Mouse (Mus musculus): ENCODE results near the gene Dhtkd1. TPM values are rescaled to one million over a fixed set of nuclear protein-coding genes. Genes with fewer than 3 reads are reported as not detected.
"Not testable (repeated sequence)": the region's sequence is repeated elsewhere in the genome, so short reads cannot be mapped to it uniquely, and the experiment has no call there.

Dhtkd1 gene
- 12.0 and 28.1 TPM in 2 replicates for total RNA-seq (2012; rRNA removed)

- TF ChIP-seq HCFC1 (IDR thresholded peaks at IDR 0.05; ENCODE audit: borderline replicate concordance, insufficient read depth, low read length) = no peak
- TF ChIP-seq ZC3H11A (IDR thresholded peaks at IDR 0.05; ENCODE audit: borderline replicate concordance, low read depth, low read length) = no peak
- TF ChIP-seq CHD2 (IDR thresholded peaks at IDR 0.05; ENCODE audit: low read depth, low read length) = no peak
- TF ChIP-seq MAFK (IDR thresholded peaks at IDR 0.05; ENCODE audit: insufficient read depth, low read depth, low read length) = no peak
- TF ChIP-seq ZNF384 (IDR thresholded peaks at IDR 0.05; ENCODE audit: low read depth, low read length) = no peak
- in situ Hi-C loops (cut with MboI; ENCODE audit: low sequenced_read_pairs in 2 of 2, unreplicated experiment in 2 of 2) = no loop called here
- no peak within 1 kb of the TSS for H3K27ac ChIP-seq (ENCODE audit: insufficient read depth, low read depth, low read length, poor library complexity, severe bottlenecking)
Measured at GRCm38 (mm10) chr2:5942416-5943032, at the start of gene Dhtkd1. Dhtkd1 (minus strand) TSS chr2:5942792.

GRCm38 (mm10) chr2:5977532-5977931 is 34.9 kb upstream of the Dhtkd1 start:
- no peak overlapping the region for H3K9ac ChIP-seq (ENCODE audit: insufficient read depth, low read depth, low read length, poor library complexity, severe bottlenecking)
- H3K36me3 ChIP-seq (ENCODE audit: control insufficient read depth, insufficient read depth, low read length, poor library complexity, severe bottlenecking) = peaks cover 10% of the 10 kb centered on the region
- no peaks in the 10 kb centered on the region for H3K9me3 ChIP-seq (ENCODE audit: control insufficient read depth, insufficient read depth, low read depth, low read length)
- TF ChIP-seq ZC3H11A (IDR thresholded peaks at IDR 0.05; ENCODE audit: borderline replicate concordance, low read depth, low read length) (no peak), HCFC1 (IDR thresholded peaks at IDR 0.05; ENCODE audit: borderline replicate concordance, insufficient read depth, low read length) (no peak), CHD2 (IDR thresholded peaks at IDR 0.05; ENCODE audit: low read depth, low read length) (no peak), MAFK (IDR thresholded peaks at IDR 0.05; ENCODE audit: insufficient read depth, low read depth, low read length) (no peak), ZNF384 (IDR thresholded peaks at IDR 0.05; ENCODE audit: low read depth, low read length) (no peak)
- no peak overlapping the region for H3K4me3 ChIP-seq (ENCODE audit: insufficient read depth in 1 of 2, low read depth in 1 of 2, low read length in 2 of 2, poor library complexity in 1 of 2, severe bottlenecking in 1 of 2)
- DNase-seq (ENCODE audit: low read depth, low spot score) = no peak
- no peak overlapping the region for H3K27ac ChIP-seq (ENCODE audit: insufficient read depth, low read depth, low read length, poor library complexity, severe bottlenecking)
- in situ Hi-C loops (cut with MboI; ENCODE audit: low sequenced_read_pairs in 2 of 2, unreplicated experiment in 2 of 2) = no loop called here
- no peaks in the 10 kb centered on the region for H3K4me1 ChIP-seq (ENCODE audit: control insufficient read depth in 2 of 2, insufficient read depth in 2 of 2, low read length in 2 of 2, poor library complexity in 1 of 2)

More at GRCm38 (mm10) chr2:5942416-5943032, at the start of gene Dhtkd1:
- Histone ChIP-seq H3K36me3 (ENCODE audit: control insufficient read depth, insufficient read depth, low read length, poor library complexity, severe bottlenecking) (no peaks in the 10 kb centered on the region; the same call in 1 of the 2 replicates), H3K4me3 (ENCODE audit: insufficient read depth in 1 of 2, low read depth in 1 of 2, low read length in 2 of 2, poor library complexity in 1 of 2, severe bottlenecking in 1 of 2) (peak within 1 kb of the TSS; percentile 79 to 97), H3K4me1 (ENCODE audit: control insufficient read depth in 2 of 2, insufficient read depth in 2 of 2, low read length in 2 of 2, poor library complexity in 1 of 2) (peaks cover 0 to 7% of the 10 kb centered on the region in 2 experiments; a peak in 2 of 4 replicates), H3K9ac (ENCODE audit: insufficient read depth, low read depth, low read length, poor library complexity, severe bottlenecking) (peak within 1 kb of the TSS; percentile 71), H3K9me3 (ENCODE audit: control insufficient read depth, insufficient read depth, low read depth, low read length) (no peaks in the 10 kb centered on the region)
- DNase-seq (ENCODE audit: low read depth, low spot score) = peak; percentile 71

DNA sequence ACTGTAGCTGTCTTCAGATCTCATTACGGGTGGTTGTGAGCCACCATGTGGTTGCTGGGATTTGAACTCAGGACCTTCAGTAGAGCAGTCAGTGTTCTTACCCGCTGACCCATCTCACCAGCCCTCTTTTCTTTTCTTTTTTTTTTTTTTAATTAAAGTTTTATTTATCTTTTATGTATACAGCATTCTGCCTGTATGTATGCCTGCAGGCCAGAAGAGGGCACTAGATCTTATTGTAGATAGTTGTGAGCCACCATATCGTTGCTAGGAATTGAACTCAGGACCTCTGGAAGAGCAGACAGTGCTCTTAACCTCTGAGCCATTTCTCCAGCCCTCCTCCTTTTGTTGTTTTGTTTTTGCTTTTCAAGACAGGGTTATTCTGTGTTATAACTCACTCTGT is 28.0 kb upstream of the Dhtkd1 start:
- in situ Hi-C loops (cut with MboI; ENCODE audit: low sequenced_read_pairs in 2 of 2, unreplicated experiment in 2 of 2); H3K4me3 ChIP-seq (ENCODE audit: insufficient read depth in 1 of 2, low read depth in 1 of 2, low read length in 2 of 2, poor library complexity in 1 of 2, severe bottlenecking in 1 of 2); H3K9me3 ChIP-seq (ENCODE audit: control insufficient read depth, insufficient read depth, low read depth, low read length); H3K4me1 ChIP-seq (ENCODE audit: control insufficient read depth in 2 of 2, insufficient read depth in 2 of 2, low read length in 2 of 2, poor library complexity in 1 of 2); H3K27ac ChIP-seq (ENCODE audit: insufficient read depth, low read depth, low read length, poor library complexity, severe bottlenecking); H3K36me3 ChIP-seq (ENCODE audit: control insufficient read depth, insufficient read depth, low read length, poor library complexity, severe bottlenecking); DNase-seq (ENCODE audit: low read depth, low spot score); H3K9ac ChIP-seq (ENCODE audit: insufficient read depth, low read depth, low read length, poor library complexity, severe bottlenecking): not testable (repeated sequence)
- TF ChIP-seq ZNF384 (IDR thresholded peaks at IDR 0.05; ENCODE audit: low read depth, low read length) = peak; percentile 74; the same call in 1 of the 2 replicates

- no peaks in the 10 kb centered on the region for H3K4me1 ChIP-seq (ENCODE audit: control insufficient read depth in 2 of 2, insufficient read depth in 2 of 2, low read length in 2 of 2, poor library complexity in 1 of 2)
- no peak for DNase-seq (ENCODE audit: low read depth, low spot score)
- no peak overlapping the region for H3K4me3 ChIP-seq (ENCODE audit: insufficient read depth in 1 of 2, low read depth in 1 of 2, low read length in 2 of 2, poor library complexity in 1 of 2, severe bottlenecking in 1 of 2)
- H3K36me3 ChIP-seq (ENCODE audit: control insufficient read depth, insufficient read depth, low read length, poor library complexity, severe bottlenecking) = peaks cover 8% of the 10 kb centered on the region; the same call in 1 of the 2 replicates
- H3K27ac ChIP-seq (ENCODE audit: insufficient read depth, low read depth, low read length, poor library complexity, severe bottlenecking) = no peak overlapping the region
- H3K9me3 ChIP-seq (ENCODE audit: control insufficient read depth, insufficient read depth, low read depth, low read length) = 0 out of 2 replicates have a peak, but pooled peaks cover 2% of the 10 kb centered on the region
- no peak for TF ChIP-seq ZC3H11A (IDR thresholded peaks at IDR 0.05; ENCODE audit: borderline replicate concordance, low read depth, low read length)
- TF ChIP-seq MAFK (IDR thresholded peaks at IDR 0.05; ENCODE audit: insufficient read depth, low read depth, low read length) = no peak
- TF ChIP-seq HCFC1 (IDR thresholded peaks at IDR 0.05; ENCODE audit: borderline replicate concordance, insufficient read depth, low read length) = no peak
- TF ChIP-seq CHD2 (IDR thresholded peaks at IDR 0.05; ENCODE audit: low read depth, low read length) = no peak
- no peak for TF ChIP-seq ZNF384 (IDR thresholded peaks at IDR 0.05; ENCODE audit: low read depth, low read length)
- H3K9ac ChIP-seq (ENCODE audit: insufficient read depth, low read depth, low read length, poor library complexity, severe bottlenecking) = no peak overlapping the region
- in situ Hi-C loops (cut with MboI; ENCODE audit: low sequenced_read_pairs in 2 of 2, unreplicated experiment in 2 of 2) = no loop called here
Measured at GRCm38 (mm10) chr2:5965972-5966371, 23.4 kb upstream of the Dhtkd1 start.

GRCm38 (mm10) chr2:5963729-5964128 is 21.1 kb upstream of the Dhtkd1 start:
- DNase-seq (ENCODE audit: low read depth, low spot score); H3K4me1 ChIP-seq (ENCODE audit: control insufficient read depth in 2 of 2, insufficient read depth in 2 of 2, low read length in 2 of 2, poor library complexity in 1 of 2); H3K36me3 ChIP-seq (ENCODE audit: control insufficient read depth, insufficient read depth, low read length, poor library complexity, severe bottlenecking); in situ Hi-C loops (cut with MboI; ENCODE audit: low sequenced_read_pairs in 2 of 2, unreplicated experiment in 2 of 2); H3K4me3 ChIP-seq (ENCODE audit: insufficient read depth in 1 of 2, low read depth in 1 of 2, low read length in 2 of 2, poor library complexity in 1 of 2, severe bottlenecking in 1 of 2); H3K9me3 ChIP-seq (ENCODE audit: control insufficient read depth, insufficient read depth, low read depth, low read length); H3K9ac ChIP-seq (ENCODE audit: insufficient read depth, low read depth, low read length, poor library complexity, severe bottlenecking); H3K27ac ChIP-seq (ENCODE audit: insufficient read depth, low read depth, low read length, poor library complexity, severe bottlenecking): not testable (repeated sequence)
